Mouse (Mus musculus) C2C12 (cell line): Measurements from ENCODE around the gene Msh5. TPM values are rescaled to one million over a fixed set of nuclear protein-coding genes. Genes with fewer than 3 reads are reported as not detected.

Experiments used
- H3K27me3 ChIP-seq: one replicate; pipeline ENCODE4 v1.6.1; 2011; ENCODE audit not compliant: control insufficient read depth, insufficient read depth, insufficient read length
- H3K36me3 ChIP-seq: one replicate; pipeline ENCODE4 v1.6.1; 2011; ENCODE audit not compliant: control insufficient read depth, insufficient read depth
- H3K4me3 ChIP-seq: one replicate; pipeline ENCODE4 v1.5.1; 2011; ENCODE audit warnings: mild to moderate bottlenecking, control low read depth; ENCODE audit not compliant: poor library complexity, insufficient read depth, severe bottlenecking
- H3K79me2 ChIP-seq: one replicate; pipeline ENCODE4 v1.6.1; 2011; ENCODE audit not compliant: control insufficient read depth, insufficient read depth
- H3K79me3 ChIP-seq: one replicate; pipeline ENCODE4 v1.6.1; 2011; ENCODE audit warnings: low read depth, control low read depth
- H3ac ChIP-seq: one replicate; pipeline ENCODE3; 2011; ENCODE audit warnings: low read depth; ENCODE audit not compliant: control insufficient read depth, insufficient read length
- CEBPB ChIP-seq: IDR thresholded peaks from one replicate; pipeline ENCODE4 v1.6.1; 2011; ENCODE audit warnings: low read depth, mild to moderate bottlenecking, control low read depth, moderate library complexity
- CTCF ChIP-seq: IDR thresholded peaks from one replicate; pipeline ENCODE4 v1.5.1; 2011; ENCODE audit not compliant: control insufficient read depth, insufficient read depth, insufficient read length
- FOSL1 ChIP-seq: IDR thresholded peaks from one replicate; pipeline ENCODE4 v1.8.0; 2011; ENCODE audit warnings: mild to moderate bottlenecking, low read length; ENCODE audit not compliant: poor library complexity, insufficient read depth, severe bottlenecking
- MAX ChIP-seq: IDR thresholded peaks from one replicate; pipeline ENCODE4 v1.6.1; 2011; ENCODE audit warnings: mild to moderate bottlenecking, control low read depth
- MYOD1 ChIP-seq: IDR thresholded peaks from one replicate; pipeline ENCODE4 v1.6.1; 2011; ENCODE audit warnings: low read depth; ENCODE audit not compliant: control insufficient read depth, insufficient read length
- MYOG ChIP-seq: IDR thresholded peaks from one replicate; pipeline ENCODE4 v1.6.1; 2011; ENCODE audit not compliant: control insufficient read depth, insufficient read length; ENCODE audit errors: extremely low read depth
- USF1 ChIP-seq: IDR thresholded peaks from one replicate; pipeline ENCODE4 v1.6.1; 2011; ENCODE audit warnings: low read depth, mild to moderate bottlenecking, control low read depth, moderate library complexity
- polyA plus RNA-seq: library from polyadenylated mRNA; unstranded; fragments of >200 nt; fragmentation: generic; extraction: Trizol; gene quantifications from one replicate; pipeline ENCODE4 v1.2.1, GENCODE M21; 2012; ENCODE audit warnings: missing spikeins

Gene Msh5
- polyA plus RNA-seq, 1 experiment: 0.76 TPM

DNA sequence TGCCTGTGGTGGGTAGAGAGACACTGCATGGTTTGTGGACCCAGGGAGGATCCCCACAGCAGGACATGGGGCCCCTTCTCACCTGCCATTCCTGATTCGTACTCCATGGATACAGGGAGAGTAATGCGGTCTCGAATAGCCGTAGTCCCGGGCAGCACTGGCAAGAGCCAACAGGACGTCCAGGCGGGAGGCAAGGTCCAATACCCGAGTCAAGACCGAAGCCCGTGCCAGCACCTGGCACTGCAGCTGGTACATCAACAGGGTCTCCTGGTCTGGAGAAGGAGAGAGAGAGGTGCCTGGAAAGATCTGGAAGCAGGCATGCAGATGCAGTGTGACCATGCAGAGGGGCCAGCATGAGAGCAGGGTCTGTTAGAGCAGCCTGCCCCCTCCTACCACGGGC, 15.3 kb downstream of the Msh5 start:
- TF ChIP-seq MYOG (no peak), USF1 (no peak), CEBPB (no peak), MAX (no peak), CTCF (no peak), FOSL1 (no peak), MYOD1 (no peak)
- H3K79me3 ChIP-seq: no peaks in the 10 kb centered on the region
- H3K36me3 ChIP-seq: no peaks in the 10 kb centered on the region

DNA sequence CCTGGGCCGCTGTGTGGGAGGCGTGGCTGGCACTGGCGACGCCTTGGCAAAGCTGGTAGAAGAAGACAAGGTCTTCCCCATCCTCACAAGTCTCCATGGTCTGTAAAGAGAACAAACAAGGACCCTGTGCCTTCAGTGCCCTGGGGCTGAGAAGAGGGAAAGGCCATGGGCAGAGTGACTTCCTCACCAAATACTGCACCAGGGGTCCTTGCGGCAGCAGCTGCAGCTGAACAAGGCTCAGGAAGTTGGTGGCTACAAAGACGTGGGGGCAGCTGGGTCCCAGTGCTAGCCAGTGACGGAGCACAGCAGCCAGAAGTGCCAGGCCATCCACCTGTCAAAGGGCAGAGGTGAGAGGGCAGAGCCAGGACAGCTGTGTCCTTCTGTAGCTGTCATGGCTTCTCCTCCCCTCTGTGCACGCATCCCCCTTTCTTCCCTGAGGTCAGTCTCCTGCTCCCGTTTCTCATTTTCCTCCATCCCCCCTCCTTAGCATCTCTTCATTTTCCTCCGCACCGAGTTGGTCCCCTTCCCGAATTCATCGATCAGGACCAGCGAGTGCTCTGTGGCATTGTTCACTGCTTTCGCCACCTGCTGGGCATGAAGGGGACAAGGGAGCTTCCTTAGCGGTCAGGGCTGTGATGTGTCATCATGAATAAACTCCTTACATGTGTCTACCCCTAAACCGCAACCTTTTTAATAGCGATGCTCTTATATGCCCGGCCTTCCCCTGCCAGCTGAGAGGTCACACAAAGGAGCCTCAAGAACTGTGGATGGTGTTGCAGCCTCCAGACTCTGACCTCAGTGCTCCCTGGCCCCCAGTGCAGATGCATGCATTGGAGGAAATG, 16.6 kb downstream of the Msh5 start:
- no peaks in the 10 kb centered on the region for H3K36me3 ChIP-seq
- no peaks in the 10 kb centered on the region for H3K27me3 ChIP-seq
- no peak overlapping the region for H3ac ChIP-seq
- no peaks in the 10 kb centered on the region for H3K79me3 ChIP-seq
- no peak overlapping the region for H3K4me3 ChIP-seq
- no peaks in the 10 kb centered on the region for H3K79me2 ChIP-seq
- TF ChIP-seq MAX (peak; percentile 65), MYOD1 (peak; percentile 48), FOSL1 (peak; percentile 35), CTCF (no peak)

More for the DNA sequence above, 15.3 kb downstream of the Msh5 start:
- H3K79me2 ChIP-seq: no peaks in the 10 kb centered on the region
- no peak overlapping the region for H3ac ChIP-seq
- no peaks in the 10 kb centered on the region for H3K27me3 ChIP-seq
- H3K4me3 ChIP-seq: no peak overlapping the region

DNA sequence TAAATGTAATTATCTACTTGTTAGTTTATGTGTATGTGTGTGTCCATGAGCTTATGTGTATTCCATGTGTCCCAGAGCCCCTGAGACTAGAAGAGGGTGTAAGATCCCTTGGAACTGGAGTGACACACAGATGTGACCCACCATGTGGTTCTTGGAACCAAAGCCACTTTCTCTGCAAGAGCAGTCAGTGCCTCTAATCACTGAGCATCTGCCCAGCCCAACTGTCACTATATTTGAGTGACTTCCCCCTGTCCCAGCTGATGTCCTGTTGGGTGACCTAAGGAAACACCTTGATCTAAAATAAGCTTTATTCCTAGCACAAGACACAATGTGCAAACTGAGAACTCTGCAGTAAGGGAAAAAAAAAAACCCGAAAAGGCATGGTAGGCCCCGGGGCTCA, 18.2 kb downstream of the Msh5 start:
- no peaks in the 10 kb centered on the region for H3K27me3 ChIP-seq
- no peak for TF ChIP-seq MYOD1
- TF ChIP-seq FOSL1: no peak
- TF ChIP-seq MYOG: no peak
- TF ChIP-seq MAX: no peak
- no peak for TF ChIP-seq CTCF
- no peak for TF ChIP-seq USF1
- no peak for TF ChIP-seq CEBPB
- no peaks in the 10 kb centered on the region for H3K79me3 ChIP-seq
- H3K4me3 ChIP-seq: no peak overlapping the region
- no peaks in the 10 kb centered on the region for H3K79me2 ChIP-seq
- H3ac ChIP-seq: no peak overlapping the region
- no peaks in the 10 kb centered on the region for H3K36me3 ChIP-seq

DNA sequence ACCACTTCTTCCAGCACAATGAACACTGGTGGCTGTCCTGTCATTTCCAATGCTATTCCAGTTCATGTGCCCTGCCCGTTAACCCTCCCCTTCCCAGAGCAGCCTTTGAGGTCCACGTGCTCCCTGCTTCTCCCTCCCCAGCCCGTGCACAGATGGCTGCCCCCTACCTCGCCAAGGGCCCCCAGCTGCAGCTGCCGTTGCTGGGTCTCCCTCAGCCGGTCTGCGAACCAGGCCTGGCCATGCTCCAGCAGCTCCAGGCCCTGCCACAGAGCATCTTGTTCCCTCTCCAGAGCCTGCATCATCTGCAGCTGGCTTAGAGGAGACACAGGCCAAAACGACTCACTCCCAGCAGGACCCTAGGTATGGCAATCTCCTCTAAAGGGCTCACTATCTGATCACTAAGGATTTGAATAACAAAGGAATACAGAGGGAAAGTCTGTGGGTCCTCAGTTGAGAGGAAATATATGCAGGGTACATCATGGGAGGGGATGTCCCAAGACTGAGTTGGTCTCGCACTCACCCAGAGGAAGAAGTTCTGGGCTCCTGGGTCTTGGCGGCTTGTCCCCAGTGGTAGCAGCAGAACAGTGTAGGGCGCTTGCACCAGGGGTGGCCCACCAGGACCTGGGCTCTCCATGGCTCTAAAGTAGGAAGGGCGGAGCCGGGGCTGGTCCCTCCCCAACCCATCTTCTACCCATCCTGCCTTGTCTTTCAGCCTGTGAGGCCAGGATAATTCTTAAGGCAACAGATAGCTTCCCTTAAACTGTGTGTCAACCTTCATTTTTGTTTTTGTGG, 19.1 kb downstream of the Msh5 start, which contains the start of gene Sapcd1:
Sapcd1 (minus strand) TSS at position 740 of the 792 bp plus-strand sequence.
- TF ChIP-seq CEBPB (no peak), FOSL1 (no peak), MYOD1 (no peak), MAX (no peak), CTCF (no peak), USF1 (no peak), MYOG (no peak)
- no peaks in the 10 kb centered on the region for H3K36me3 ChIP-seq

DNA sequence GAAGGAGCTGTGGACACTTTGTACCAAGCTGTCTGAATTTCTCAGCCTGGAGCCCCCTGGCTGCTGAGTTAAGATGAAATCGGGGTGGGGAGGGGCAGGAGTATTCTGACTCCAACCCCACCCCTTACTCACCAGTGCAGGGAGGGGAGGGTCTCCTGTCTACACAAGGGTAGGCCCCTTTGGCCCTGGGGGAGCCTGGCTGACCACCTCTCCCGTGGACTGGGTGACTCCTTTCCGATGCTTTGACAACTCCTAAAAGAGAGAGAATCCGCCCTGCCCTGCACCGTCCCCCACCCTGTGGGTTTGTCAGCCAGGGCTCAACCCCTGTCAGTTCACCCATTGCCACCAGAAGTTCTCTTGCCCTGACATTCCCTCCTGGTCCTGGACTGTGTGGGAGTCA, 20.3 kb downstream of the Msh5 start:
- Histone ChIP-seq H3K36me3 (no peaks in the 10 kb centered on the region), H3K27me3 (no peaks in the 10 kb centered on the region), H3K79me3 (no peaks in the 10 kb centered on the region), H3K79me2 (no peaks in the 10 kb centered on the region), H3ac (no peak overlapping the region), H3K4me3 (no peak overlapping the region)
- TF ChIP-seq FOSL1: no peak
- no peak for TF ChIP-seq USF1
- no peak for TF ChIP-seq MYOG
- no peak for TF ChIP-seq MAX
- TF ChIP-seq CTCF: no peak
- TF ChIP-seq CEBPB: no peak
- TF ChIP-seq MYOD1: no peak

More for the DNA sequence above, 19.1 kb downstream of the Msh5 start, which contains the start of gene Sapcd1:
- H3ac ChIP-seq: no peak within 1 kb of the TSS
- no peaks in the 10 kb centered on the region for H3K27me3 ChIP-seq
- H3K79me3 ChIP-seq: no peaks in the 10 kb centered on the region
- H3K4me3 ChIP-seq: no peak within 1 kb of the TSS
- no peaks in the 10 kb centered on the region for H3K79me2 ChIP-seq
